Mouse (Mus musculus) lung, postnatal 0 days (tissue): Measurements from ENCODE around the gene Alkbh6. TPM values are rescaled to one million over a fixed set of nuclear protein-coding genes. Genes with fewer than 3 reads are reported as not detected.

ENCODE experiments used
- ATAC-seq: fragments of 200-750 bp; cut with Nextera tagmentation; 2 replicates; pipeline ENCODE4 v1.8.0; 2017; ENCODE audit warnings: moderate library complexity
- DNase-seq: peaks from one replicate; pipeline ENCODE4 v3.0.0-alpha.2; 2016; ENCODE audit warnings: low spot score
- H3K27ac ChIP-seq: fragments of 300-500 bp; sonication (generic); 2 replicates; pipeline ENCODE4 v1.5.1; 2014; ENCODE audit warnings: antibody characterized with exemption, mild to moderate bottlenecking, low read length, mixed read lengths
- H3K27me3 ChIP-seq: fragments of 300-500 bp; sonication (generic); replicated peaks from 2 replicates; pipeline ENCODE4 v1.6.1; 2014; ENCODE audit warnings: low read length, mixed read lengths; ENCODE audit not compliant: insufficient read depth
- H3K36me3 ChIP-seq: fragments of 300-500 bp; sonication (generic); 2 replicates; pipeline ENCODE4 v1.6.1; 2014; ENCODE audit warnings: low read length, mixed read lengths; ENCODE audit not compliant: insufficient read depth
- H3K4me1 ChIP-seq: fragments of 300-500 bp; sonication (generic); 2 replicates; pipeline ENCODE4 v1.6.1; 2014; ENCODE audit warnings: antibody characterized with exemption, low read depth, low read length, mixed read lengths; ENCODE audit not compliant: insufficient read depth
- H3K4me2 ChIP-seq: fragments of 300-500 bp; sonication (generic); replicated peaks from 2 replicates; pipeline ENCODE4 v1.6.1; 2014; ENCODE audit warnings: low read depth, mild to moderate bottlenecking, low read length, moderate library complexity, mixed read lengths
- H3K4me3 ChIP-seq: fragments of 300-500 bp; sonication (generic); 2 replicates; pipeline ENCODE4 v1.5.1; 2014; ENCODE audit warnings: low read depth, low read length
- H3K9ac ChIP-seq: fragments of 300-500 bp; sonication (generic); replicated peaks from 2 replicates; pipeline ENCODE4 v1.6.1; 2014; ENCODE audit warnings: low read depth, mild to moderate bottlenecking
- H3K9me3 ChIP-seq: fragments of 300-500 bp; sonication (generic); 2 replicates; pipeline ENCODE4 v1.6.1; 2016; ENCODE audit warnings: low read length, mixed read lengths
- CTCF ChIP-seq: IDR thresholded peaks from 2 replicates; pipeline ENCODE4 v1.5.1; 2016; ENCODE audit warnings: antibody characterized with exemption, mild to moderate bottlenecking
- EP300 ChIP-seq: IDR thresholded peaks from 2 replicates; pipeline ENCODE4 v1.6.1; 2016; ENCODE audit warnings: antibody characterized with exemption, mild to moderate bottlenecking, control low read depth
- WGBS: fragments of 180-500 bp; shearing (Covaris S2); extraction: QIAGEN DNeasy Blood & Tissue Kit; methylation state at CpG from one replicate; pipeline ENCODE4 v1.1.7; 2014; 5-methylcytosine and 5-hydroxymethylcytosine counted together
- polyA plus RNA-seq: library from polyadenylated mRNA; unstranded; fragments of >200 nt; fragmentation: Nextera tagmentation; extraction: Ambion mirVana; gene quantifications from 2 replicates; pipeline ENCODE4 v1.2.1, GENCODE M21; 2015

The Alkbh6 gene
- polyA plus RNA-seq, 1 experiment from 2014 or later, result 78.2 TPM

DNA sequence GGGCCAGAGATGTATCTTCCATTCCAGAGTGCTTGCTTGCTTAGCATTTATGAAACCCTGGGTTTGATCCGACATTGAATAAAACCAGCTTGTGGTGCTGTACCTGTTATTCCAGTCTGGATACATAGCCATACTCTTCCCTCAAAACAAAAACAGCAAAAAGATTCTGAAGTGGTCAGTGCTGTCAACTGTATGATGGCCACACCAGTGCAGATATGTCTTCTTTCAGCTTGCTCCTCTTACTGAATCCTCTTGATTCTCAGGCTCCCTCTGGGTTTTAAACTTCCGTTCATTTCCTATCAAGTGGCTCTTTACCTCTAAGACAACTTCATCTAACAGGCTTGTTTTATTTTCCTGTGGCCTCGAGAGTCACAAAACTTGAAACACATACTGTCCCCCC, 15.3 kb downstream of the Alkbh6 start, which contains the start of gene Sdhaf1:
TSS of gene Sdhaf1 (minus strand) at position 101 of the 400 bp plus-strand sequence.
- Histone ChIP-seq H3K27me3 (no peaks in the 10 kb centered on the region), H3K9me3 (no peaks in the 10 kb centered on the region; the same call in 1 of the 2 replicates), H3K4me1 (no peaks in the 10 kb centered on the region), H3K4me2 (peak within 1 kb of the TSS; percentile 82), H3K4me3 (peak within 1 kb of the TSS; percentile 63), H3K9ac (peak within 1 kb of the TSS; percentile 10; the same call in 1 of the 2 replicates), H3K36me3 (no peaks in the 10 kb centered on the region), H3K27ac (peak within 1 kb of the TSS; percentile 69; the same call in 1 of the 2 replicates)
- 71% methylated on average over 3 of the region's 3 CpGs for WGBS
- DNase-seq (no peak), ATAC-seq (no peak)
- TF ChIP-seq CTCF, result no peak

DNA sequence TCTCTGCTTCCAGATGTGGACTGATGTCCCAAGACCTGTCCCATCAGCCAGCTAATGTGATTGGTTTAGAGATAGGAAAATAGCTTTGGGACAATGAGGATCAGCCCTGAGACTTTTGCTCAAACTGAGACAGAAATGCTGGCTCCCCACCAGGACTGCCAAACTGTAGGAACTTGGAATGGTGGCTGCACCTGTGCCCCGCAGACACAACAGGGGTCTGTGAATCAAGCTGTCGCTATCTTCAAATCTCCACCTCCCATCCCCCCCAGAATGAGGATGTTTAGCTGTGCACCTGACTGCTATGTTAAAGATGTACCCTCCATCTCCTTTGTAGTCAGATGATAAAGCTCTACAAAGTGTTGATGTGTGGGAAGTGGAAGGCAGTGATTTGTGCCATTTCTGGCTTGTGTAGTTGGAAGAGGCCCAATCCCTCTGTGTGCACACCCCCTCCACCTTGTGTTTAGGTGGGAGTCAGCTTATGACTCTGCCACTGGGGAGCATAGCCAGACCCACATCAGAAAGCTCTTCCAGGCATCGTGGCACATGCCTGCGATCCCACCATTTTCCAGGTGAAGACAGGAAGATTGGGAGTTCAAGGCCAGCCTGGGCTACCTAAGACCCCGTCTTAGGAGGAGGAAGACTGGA, 15.9 kb downstream of the Alkbh6 start:
- DNase-seq (no peak), ATAC-seq (no peak)
- no peak overlapping the region for H3K4me2 ChIP-seq
- no peaks in the 10 kb centered on the region; the same call in 1 of the 2 replicates for H3K9me3 ChIP-seq
- H3K4me1 ChIP-seq, result no peaks in the 10 kb centered on the region
- 89% methylated on average over 5 of the region's 5 CpGs for WGBS
- no peaks in the 10 kb centered on the region for H3K27me3 ChIP-seq
- no peak overlapping the region for H3K4me3 ChIP-seq
- H3K9ac ChIP-seq, result no peak overlapping the region
- no peak for TF ChIP-seq CTCF
- TF ChIP-seq EP300, result no peak
- no peaks in the 10 kb centered on the region for H3K36me3 ChIP-seq
- H3K27ac ChIP-seq, result no peak overlapping the region

DNA sequence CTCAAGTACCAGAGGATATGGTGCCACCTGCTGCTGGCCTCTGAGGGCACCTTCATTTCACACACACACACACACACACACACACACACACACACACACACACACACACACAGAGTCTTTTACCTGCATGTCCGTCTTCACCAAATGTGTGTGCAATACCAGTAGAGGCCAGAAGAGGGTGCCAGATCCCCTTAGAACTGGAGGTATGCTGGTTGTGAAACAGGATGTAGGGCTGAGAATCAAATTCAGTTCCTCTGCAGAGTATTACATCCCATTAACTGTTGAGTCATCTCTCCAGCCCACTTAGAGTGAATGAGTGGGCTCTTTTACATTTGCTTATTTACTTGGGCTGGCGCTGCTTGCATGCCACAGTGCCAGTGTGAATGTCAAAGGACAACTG, 16.8 kb downstream of the Alkbh6 start:
- Histone ChIP-seq H3K4me2 (no peak overlapping the region), H3K9me3 (no peaks in the 10 kb centered on the region; the same call in 1 of the 2 replicates), H3K27me3 (no peaks in the 10 kb centered on the region), H3K9ac (no peak overlapping the region), H3K4me1 (no peaks in the 10 kb centered on the region), H3K4me3 (no peak overlapping the region), H3K36me3 (no peaks in the 10 kb centered on the region), H3K27ac (no peak overlapping the region)
- DNase-seq, result peak; percentile 58
- 51% methylated on average over 2 of the region's 2 CpGs for WGBS
- TF ChIP-seq CTCF (peak; percentile 76), EP300 (no peak)
- no peak for ATAC-seq

GRCm38 (mm10) chr7:30326427-30326826, 17.9 kb downstream of the Alkbh6 start:
- ATAC-seq, result no peak
- H3K9me3 ChIP-seq, result no peaks in the 10 kb centered on the region; the same call in 1 of the 2 replicates
- TF ChIP-seq EP300 (no peak), CTCF (no peak)

DNA sequence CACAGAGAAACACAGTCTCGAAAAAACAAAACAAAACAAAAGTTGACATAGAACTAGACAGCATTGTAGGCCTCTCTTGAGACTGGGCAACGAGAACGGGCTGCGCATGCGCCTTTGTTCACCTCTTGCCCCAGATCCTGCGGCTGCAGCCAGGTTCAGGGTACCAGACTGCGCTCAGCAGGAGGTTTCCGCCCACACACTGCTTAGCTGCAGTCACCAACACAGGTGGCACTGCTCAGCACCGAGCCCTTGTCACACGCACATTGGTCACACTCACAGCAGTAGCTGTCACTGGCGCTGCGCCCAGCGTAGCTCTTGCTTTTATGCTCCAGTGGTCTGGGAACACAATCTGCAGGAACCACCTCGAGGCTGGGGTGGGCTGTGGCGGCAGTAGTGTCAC, 18.6 kb downstream of the Alkbh6 start:
- H3K4me2 ChIP-seq, result no peak overlapping the region

More at GRCm38 (mm10) chr7:30326427-30326826, 17.9 kb downstream of the Alkbh6 start:
- Histone ChIP-seq H3K27ac (no peak overlapping the region), H3K4me1 (no peaks in the 10 kb centered on the region), H3K27me3 (no peaks in the 10 kb centered on the region), H3K4me2 (no peak overlapping the region), H3K9ac (no peak overlapping the region), H3K4me3 (no peak overlapping the region), H3K36me3 (no peaks in the 10 kb centered on the region)
- no peak for DNase-seq

DNA sequence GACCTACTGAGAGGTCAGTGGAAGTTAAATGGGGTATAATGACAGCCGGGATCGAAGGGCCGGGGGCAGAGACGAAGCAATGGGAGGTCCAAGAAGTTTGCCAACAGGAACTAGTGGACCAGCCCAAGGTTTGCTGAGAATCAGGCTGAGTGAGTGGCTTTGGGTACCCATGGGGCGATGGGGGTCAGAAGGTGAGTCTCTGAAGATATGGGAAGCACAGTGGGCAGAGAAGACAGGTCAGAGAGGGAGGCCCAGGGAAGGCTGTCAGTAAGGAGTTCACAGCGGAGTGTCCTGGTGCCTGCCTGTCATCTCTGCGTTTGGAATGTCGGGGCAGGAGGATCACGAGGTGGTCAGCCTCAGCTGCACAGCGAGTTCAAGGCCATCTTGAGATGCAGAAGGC, 19.9 kb downstream of the Alkbh6 start:
- Histone ChIP-seq H3K27ac (no peak overlapping the region), H3K4me2 (no peak overlapping the region), H3K4me3 (no peak overlapping the region), H3K27me3 (no peaks in the 10 kb centered on the region), H3K9ac (no peak overlapping the region), H3K9me3 (no peaks in the 10 kb centered on the region; the same call in 1 of the 2 replicates), H3K36me3 (no peaks in the 10 kb centered on the region), H3K4me1 (peaks cover 10% of the 10 kb centered on the region)
- DNase-seq (no peak), ATAC-seq (no peak)
- WGBS, result 56% methylated on average over 10 of the region's 10 CpGs
- TF ChIP-seq CTCF, result no peak
- no peak for TF ChIP-seq EP300

More for the DNA sequence above, 18.6 kb downstream of the Alkbh6 start:
- Histone ChIP-seq H3K27me3 (no peaks in the 10 kb centered on the region), H3K4me3 (no peak overlapping the region), H3K36me3 (no peaks in the 10 kb centered on the region), H3K27ac (peak overlapping the region; percentile 68; the same call in 1 of the 2 replicates), H3K4me1 (no peaks in the 10 kb centered on the region; the same call in 1 of the 2 replicates), H3K9me3 (no peaks in the 10 kb centered on the region; the same call in 1 of the 2 replicates), H3K9ac (no peak overlapping the region)
- WGBS, result 38% methylated on average over 15 of the region's 15 CpGs
- no peak for TF ChIP-seq EP300
- TF ChIP-seq CTCF, result no peak
- DNase-seq, result peak; percentile 75
- peak; percentile 47 for ATAC-seq
